Mouse (Mus musculus) olfactory bulb, adult 2 months (tissue): ENCODE measurements at regions not wholly inside any gene's neighbourhood (a gene's known extent, or its start where the extent isn't known, plus 50 kb on each side); places are given as distances from the start of the nearest gene placed in this dataset.

Experiments
- H3K27ac ChIP-seq: fragments of 200-500 bp; 2 replicates; pipeline ENCODE4 v1.5.1; 2012; ENCODE audit warnings: low read depth, low read length; ENCODE audit not compliant: insufficient read depth
- H3K4me1 ChIP-seq: fragments of 200-500 bp; 2 replicates; pipeline ENCODE4 v1.6.1; 2012; ENCODE audit warnings: low read length; ENCODE audit not compliant: control insufficient read depth, insufficient read depth
- H3K4me3 ChIP-seq: fragments of 200-500 bp; 2 replicates; pipeline ENCODE4 v1.5.1; 2012; ENCODE audit warnings: mild to moderate bottlenecking, low read depth, low read length, moderate library complexity; ENCODE audit not compliant: insufficient read depth
- CTCF ChIP-seq: fragments of 200-500 bp; IDR thresholded peaks from 2 replicates; pipeline ENCODE4 v1.5.1; 2012; ENCODE audit warnings: low read depth, mild to moderate bottlenecking, low read length, moderate library complexity; ENCODE audit not compliant: insufficient read depth
- POLR2A ChIP-seq: fragments of 200-500 bp; IDR thresholded peaks from 2 replicates; pipeline ENCODE4 v1.6.1; 2012; ENCODE audit warnings: mild to moderate bottlenecking, low read depth, low read length, moderate library complexity; ENCODE audit not compliant: insufficient read depth
- WGBS: fragments of 180-500 bp; shearing (Covaris S2); methylation state at CpG from one replicate; pipeline ENCODE4 v1.1.7; 2018; 5-methylcytosine and 5-hydroxymethylcytosine counted together

GRCm38 (mm10) chr4:125765171-125765570, 259.2 kb upstream of the Csf3r start:
- 86% methylated on average over 8 of the region's 8 CpGs for WGBS
- no peaks in the 10 kb centered on the region for H3K4me1 ChIP-seq
- no peak overlapping the region for H3K4me3 ChIP-seq
- H3K27ac ChIP-seq, result no peak overlapping the region
- no peak for TF ChIP-seq CTCF
- TF ChIP-seq POLR2A, result no peak

GRCm38 (mm10) chr4:125777126-125777525, 247.2 kb upstream of the Csf3r start:
- WGBS, result 87% methylated on average over 4 of the region's 4 CpGs
- Histone ChIP-seq H3K4me3 (no peak overlapping the region), H3K4me1 (peaks cover 12% of the 10 kb centered on the region), H3K27ac (no peak overlapping the region)
- no peak for TF ChIP-seq POLR2A
- no peak for TF ChIP-seq CTCF

GRCm38 (mm10) chr4:125780113-125780512, 244.2 kb upstream of the Csf3r start:
- Histone ChIP-seq H3K27ac (no peak overlapping the region), H3K4me3 (no peak overlapping the region), H3K4me1 (peaks cover 12% of the 10 kb centered on the region)
- no peak for TF ChIP-seq CTCF
- TF ChIP-seq POLR2A, result no peak
- 79% methylated on average over 4 of the region's 4 CpGs for WGBS

- no peak overlapping the region for H3K4me3 ChIP-seq
Observed at GRCm38 (mm10) chr4:125780921-125781487, 243.3 kb upstream of the Csf3r start.

GRCm38 (mm10) chr4:125782346-125782745, 242.0 kb upstream of the Csf3r start:
- WGBS, result 85% methylated on average over 3 of the region's 3 CpGs
- no peak for TF ChIP-seq CTCF
- no peak for TF ChIP-seq POLR2A
- Histone ChIP-seq H3K4me3 (no peak overlapping the region), H3K4me1 (peaks cover 12% of the 10 kb centered on the region), H3K27ac (no peak overlapping the region)

More at GRCm38 (mm10) chr4:125780921-125781487, 243.3 kb upstream of the Csf3r start:
- TF ChIP-seq CTCF (no peak), POLR2A (no peak)
- 9% methylated on average over 12 of the region's 12 CpGs for WGBS
- Histone ChIP-seq H3K27ac (no peak overlapping the region), H3K4me1 (peaks cover 12% of the 10 kb centered on the region)

GRCm38 (mm10) chr4:125786083-125786482, 238.3 kb upstream of the Csf3r start:
- TF ChIP-seq POLR2A (no peak), CTCF (no peak)
- Histone ChIP-seq H3K4me1 (peaks cover 3% of the 10 kb centered on the region), H3K4me3 (no peak overlapping the region), H3K27ac (no peak overlapping the region)
- 47% methylated on average over 3 of the region's 3 CpGs for whole genome bisulfite sequencing

- Histone ChIP-seq H3K4me1 (no peaks in the 10 kb centered on the region), H3K4me3 (no peak overlapping the region), H3K27ac (no peak overlapping the region)
- 89% methylated on average over 4 of the region's 4 CpGs for WGBS
- TF ChIP-seq CTCF (no peak), POLR2A (no peak)
Observed at GRCm38 (mm10) chr4:125794679-125795078, 229.7 kb upstream of the Csf3r start.

GRCm38 (mm10) chr4:125807923-125808322, 216.4 kb upstream of the Csf3r start:
- Histone ChIP-seq H3K4me3 (no peak overlapping the region), H3K27ac (no peak overlapping the region), H3K4me1 (peaks cover 6% of the 10 kb centered on the region; the same call in 1 of the 2 replicates)
- 95% methylated on average over 4 of the region's 4 CpGs for whole genome bisulfite sequencing
- TF ChIP-seq POLR2A (no peak), CTCF (no peak)

GRCm38 (mm10) chr4:125809446-125810108, 214.8 kb upstream of the Csf3r start:
- Histone ChIP-seq H3K27ac (no peak overlapping the region), H3K4me3 (no peak overlapping the region), H3K4me1 (peaks cover 13% of the 10 kb centered on the region; the same call in 1 of the 2 replicates)
- 19% methylated on average over 9 of the region's 9 CpGs for WGBS
- TF ChIP-seq CTCF (no peak), POLR2A (no peak)
